Mouse (Mus musculus) forebrain, embryonic 13.5 days (tissue): ENCODE data around the gene Tubg1. TPM values are rescaled to one million over a fixed set of nuclear protein-coding genes. Genes with fewer than 3 reads are reported as not detected.

Experiments used
- ATAC-seq: fragments of 200-750 bp; cut with Nextera tagmentation; 2 replicates; pipeline ENCODE4 v1.8.0; 2017
- H3K27ac ChIP-seq: fragments of 300-500 bp; sonication (generic); 2 replicates; pipeline ENCODE4 v1.5.1; 2015; ENCODE audit warnings: inconsistent platforms, mild to moderate bottlenecking, moderate library complexity
- H3K27me3 ChIP-seq: fragments of 300-500 bp; sonication (generic); 2 replicates; pipeline ENCODE4 v1.6.1; 2015; ENCODE audit warnings: mild to moderate bottlenecking, inconsistent platforms
- H3K36me3 ChIP-seq: fragments of 300-500 bp; sonication (generic); 2 replicates; pipeline ENCODE4 v1.6.1; 2015; ENCODE audit warnings: mild to moderate bottlenecking, inconsistent platforms; ENCODE audit not compliant: poor library complexity, severe bottlenecking
- H3K4me1 ChIP-seq: fragments of 300-500 bp; sonication (generic); 2 replicates; pipeline ENCODE4 v1.6.1; 2015; ENCODE audit warnings: inconsistent platforms
- H3K4me2 ChIP-seq: fragments of 300-500 bp; sonication (generic); 2 replicates; pipeline ENCODE4 v1.6.1; 2015; ENCODE audit warnings: inconsistent platforms, mild to moderate bottlenecking, moderate library complexity
- H3K4me3 ChIP-seq: fragments of 300-500 bp; sonication (generic); 2 replicates; pipeline ENCODE4 v1.5.1; 2015; ENCODE audit warnings: mild to moderate bottlenecking, inconsistent platforms
- H3K9ac ChIP-seq: fragments of 300-500 bp; sonication (generic); 2 replicates; pipeline ENCODE4 v1.6.1; 2015; ENCODE audit warnings: mild to moderate bottlenecking, inconsistent platforms
- H3K9me3 ChIP-seq: fragments of 300-500 bp; sonication (generic); replicated peaks from 2 replicates; pipeline ENCODE4 v1.6.1; 2016; ENCODE audit warnings: inconsistent platforms
- WGBS: fragments of 180-500 bp; shearing (Covaris S2); methylation state at CpG from one replicate; pipeline ENCODE4 v1.1.7; 2015; 5-methylcytosine and 5-hydroxymethylcytosine counted together
- polyA plus RNA-seq: library from polyadenylated mRNA; unstranded; fragments of >200 nt; fragmentation: Nextera tagmentation; extraction: Ambion mirVana; gene quantifications from 2 replicates; pipeline ENCODE4 v1.2.1, GENCODE M21; 2015

The Tubg1 gene
- polyA plus RNA-seq = 108 and 112 TPM in 2 replicates

DNA sequence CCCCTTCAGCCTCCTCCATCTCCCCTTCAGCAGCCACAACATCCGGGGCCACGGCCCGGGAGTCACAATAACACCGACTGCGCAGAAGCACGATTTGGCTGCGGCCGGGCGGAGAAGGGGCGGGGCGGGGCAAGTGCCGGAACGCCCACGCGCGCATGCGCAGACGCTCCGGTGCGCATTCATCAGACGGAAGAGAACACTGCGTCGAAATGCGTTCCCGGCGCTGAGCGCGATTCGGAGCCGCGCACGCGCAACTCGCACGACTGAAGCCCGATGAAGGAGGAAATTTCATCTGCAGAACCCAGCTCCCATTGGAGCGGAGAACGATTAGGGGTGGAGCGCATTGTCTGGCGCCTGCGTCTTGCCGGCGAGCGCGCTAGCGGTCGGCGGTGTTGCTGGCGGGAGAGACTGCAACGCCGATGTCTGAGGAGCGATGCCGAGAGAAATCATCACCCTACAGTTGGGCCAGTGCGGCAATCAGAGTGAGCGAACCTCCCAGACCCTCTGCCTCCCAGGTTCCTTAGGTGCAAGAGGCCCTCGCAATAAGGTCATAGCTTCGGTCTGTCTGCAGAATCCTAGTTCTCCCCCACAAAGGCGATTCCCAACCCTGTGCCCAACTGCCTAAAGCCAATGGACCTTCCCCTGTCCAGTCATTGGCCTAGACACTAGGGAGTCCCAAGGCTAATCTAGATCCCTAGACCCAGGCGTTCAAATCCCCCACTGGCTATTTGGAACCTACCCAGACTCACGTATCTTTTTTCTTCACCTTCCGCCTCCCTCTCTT is at the start of gene Tubg1, which contains the start of gene Retreg3:
Gene Tubg1, plus strand, starts transcription at position 178 of the 784 bp plus-strand sequence.
Gene Retreg3, minus strand, starts transcription at position 133 of the 784 bp plus-strand sequence.
- Histone ChIP-seq H3K4me2 (peak within 1 kb of the TSS; percentile 98), H3K9ac (peak within 1 kb of the TSS; percentile 95), H3K27me3 (no peaks in the 10 kb centered on the region), H3K36me3 (peaks cover 25% of the 10 kb centered on the region), H3K4me3 (peak within 1 kb of the TSS; percentile 87), H3K4me1 (peaks cover 54% of the 10 kb centered on the region), H3K27ac (peak within 1 kb of the TSS; percentile 90), H3K9me3 (no peaks in the 10 kb centered on the region)
- WGBS = under 1% methylated on average over 61 of the region's 61 CpGs
- peak; percentile 97 for ATAC-seq

DNA sequence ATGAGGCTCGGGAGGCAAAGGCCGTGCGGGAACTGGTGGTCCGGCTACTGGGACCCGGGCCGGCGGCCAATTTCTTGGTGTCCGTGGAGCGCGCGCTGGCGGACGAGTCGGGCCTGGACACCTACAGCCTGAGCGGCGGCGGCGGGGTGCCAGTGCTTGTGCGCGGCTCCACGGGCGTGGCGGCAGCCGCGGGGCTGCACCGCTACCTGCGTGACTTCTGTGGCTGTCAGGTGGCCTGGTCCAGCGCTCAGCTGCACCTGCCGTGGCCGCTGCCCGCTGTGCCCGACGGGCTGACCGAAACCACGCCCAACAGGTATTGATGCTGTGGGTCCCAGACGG is 49.6 kb upstream of the Tubg1 start:
- H3K9ac ChIP-seq = peak overlapping the region; percentile 85
- H3K9me3 ChIP-seq = no peaks in the 10 kb centered on the region
- peak overlapping the region; percentile 15; the same call in 1 of the 2 replicates for H3K27ac ChIP-seq
- under 1% methylated on average over 24 of the region's 36 CpGs for WGBS
- peak overlapping the region; percentile 93 for H3K4me2 ChIP-seq
- ATAC-seq = peak; percentile 63
- H3K4me3 ChIP-seq = peak overlapping the region; percentile 70
- H3K27me3 ChIP-seq = no peaks in the 10 kb centered on the region
- no peaks in the 10 kb centered on the region for H3K36me3 ChIP-seq
- H3K4me1 ChIP-seq = peaks cover 24% of the 10 kb centered on the region

DNA sequence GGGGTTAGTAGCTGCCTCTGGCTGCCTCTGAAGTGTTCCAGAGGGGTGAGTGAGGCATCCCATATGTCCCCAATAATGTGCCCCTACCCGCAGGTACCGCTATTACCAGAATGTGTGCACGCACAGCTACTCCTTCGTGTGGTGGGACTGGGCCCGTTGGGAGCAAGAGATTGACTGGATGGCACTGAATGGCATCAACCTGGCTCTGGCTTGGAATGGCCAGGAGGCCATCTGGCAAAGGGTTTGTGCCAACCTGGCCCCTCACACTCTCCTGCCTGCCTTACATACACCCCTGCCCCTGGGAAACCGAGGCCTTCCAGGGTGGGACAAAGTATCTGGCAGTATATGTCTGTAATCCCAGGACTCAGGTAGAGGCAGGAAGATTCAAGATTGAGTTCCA is 48.8 kb upstream of the Tubg1 start:
- 78% methylated on average over 6 of the region's 6 CpGs for WGBS
- Histone ChIP-seq H3K27me3 (no peaks in the 10 kb centered on the region), H3K9ac (peak overlapping the region; percentile 85; the same call in 1 of the 2 replicates), H3K4me3 (peak overlapping the region; percentile 70), H3K9me3 (no peaks in the 10 kb centered on the region), H3K36me3 (no peaks in the 10 kb centered on the region), H3K4me1 (peaks cover 24% of the 10 kb centered on the region), H3K27ac (no peak overlapping the region), H3K4me2 (peak overlapping the region; percentile 93)
- ATAC-seq = no peak

DNA sequence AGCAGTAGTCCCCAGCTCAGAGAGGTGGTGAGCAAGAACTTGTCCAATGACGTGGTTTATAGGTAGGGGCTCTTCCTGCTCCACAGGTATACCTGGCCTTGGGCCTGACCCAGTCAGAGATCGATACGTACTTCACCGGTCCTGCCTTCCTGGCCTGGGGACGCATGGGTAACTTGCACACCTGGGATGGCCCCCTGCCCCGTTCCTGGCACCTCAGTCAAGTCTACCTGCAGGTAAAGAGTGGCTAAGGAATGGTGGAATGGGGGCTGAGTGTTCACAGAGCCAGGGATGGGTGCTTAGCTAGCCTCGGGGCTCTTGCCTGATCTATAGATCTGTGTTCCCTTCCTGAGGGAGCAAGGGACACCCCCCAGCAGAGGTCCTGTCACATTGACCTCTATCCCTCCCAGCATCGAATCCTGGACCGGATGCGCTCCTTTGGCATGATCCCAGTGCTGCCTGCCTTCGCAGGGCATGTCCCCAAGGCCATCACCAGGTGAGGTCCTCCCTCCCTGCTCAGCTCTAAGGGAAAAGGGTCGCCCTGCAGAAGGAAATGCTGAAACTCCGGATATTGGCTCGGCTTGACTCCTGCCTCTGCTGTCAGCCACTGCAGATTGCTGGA is 47.8 kb upstream of the Tubg1 start:
- Histone ChIP-seq H3K4me2 (no peak overlapping the region), H3K9ac (no peak overlapping the region), H3K9me3 (no peaks in the 10 kb centered on the region), H3K27ac (no peak overlapping the region), H3K4me1 (peaks cover 20% of the 10 kb centered on the region), H3K36me3 (no peaks in the 10 kb centered on the region), H3K27me3 (peaks cover 7% of the 10 kb centered on the region; the same call in 1 of the 2 replicates), H3K4me3 (no peak overlapping the region)
- 76% methylated on average over 14 of the region's 14 CpGs for WGBS
- no peak for ATAC-seq

DNA sequence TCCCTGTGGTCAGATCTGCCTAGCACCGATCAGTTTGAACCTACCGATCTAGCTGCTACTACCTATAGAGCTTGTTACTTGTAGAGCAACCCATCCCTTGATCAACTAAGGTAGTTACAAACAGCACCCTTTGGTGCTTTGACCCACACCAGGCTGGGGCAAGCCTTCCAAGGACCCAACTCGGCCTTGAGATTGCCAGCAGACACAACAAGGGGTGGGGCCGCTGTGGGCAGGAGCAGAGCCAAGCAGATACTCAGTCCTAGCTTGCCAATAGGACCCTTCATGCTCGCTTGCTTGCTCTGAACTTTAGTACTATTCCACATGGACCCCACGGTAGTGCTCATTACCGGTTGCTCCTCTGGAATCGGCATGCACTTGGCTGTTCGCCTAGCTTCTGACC is 41.6 kb upstream of the Tubg1 start, which contains the start of gene Hsd17b1:
Gene Hsd17b1, plus strand, starts transcription at position 291 of the 400 bp plus-strand sequence.
- no peak for ATAC-seq
- Histone ChIP-seq H3K4me1 (peaks cover 10% of the 10 kb centered on the region), H3K36me3 (no peaks in the 10 kb centered on the region), H3K27me3 (peaks cover 53% of the 10 kb centered on the region), H3K4me3 (no peak within 1 kb of the TSS), H3K4me2 (no peak within 1 kb of the TSS), H3K9me3 (no peaks in the 10 kb centered on the region), H3K27ac (no peak within 1 kb of the TSS), H3K9ac (no peak within 1 kb of the TSS)
- 71% methylated on average over 9 of the region's 9 CpGs for WGBS

DNA sequence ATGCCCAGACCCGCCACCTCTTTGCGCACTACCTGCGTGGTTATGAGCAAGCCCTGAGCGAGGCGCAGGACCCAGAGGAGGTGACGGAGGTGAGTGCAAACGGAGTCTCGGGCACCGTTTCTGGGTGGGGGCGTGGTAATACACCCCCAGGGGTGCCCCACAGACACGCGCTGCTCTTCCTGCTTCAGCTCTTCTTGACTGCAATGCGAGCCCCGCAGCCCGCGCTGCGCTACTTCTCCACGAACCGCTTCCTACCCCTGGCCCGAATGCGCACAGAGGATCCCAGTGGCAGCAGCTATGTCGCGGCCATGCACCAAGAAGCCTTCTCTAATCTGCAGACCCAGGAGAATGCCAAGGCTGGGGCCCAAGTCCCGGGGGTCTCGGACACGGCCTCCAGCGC is 40.0 kb upstream of the Tubg1 start:
- 2% methylated on average over 27 of the region's 27 CpGs for WGBS
- no peak overlapping the region for H3K4me3 ChIP-seq

DNA sequence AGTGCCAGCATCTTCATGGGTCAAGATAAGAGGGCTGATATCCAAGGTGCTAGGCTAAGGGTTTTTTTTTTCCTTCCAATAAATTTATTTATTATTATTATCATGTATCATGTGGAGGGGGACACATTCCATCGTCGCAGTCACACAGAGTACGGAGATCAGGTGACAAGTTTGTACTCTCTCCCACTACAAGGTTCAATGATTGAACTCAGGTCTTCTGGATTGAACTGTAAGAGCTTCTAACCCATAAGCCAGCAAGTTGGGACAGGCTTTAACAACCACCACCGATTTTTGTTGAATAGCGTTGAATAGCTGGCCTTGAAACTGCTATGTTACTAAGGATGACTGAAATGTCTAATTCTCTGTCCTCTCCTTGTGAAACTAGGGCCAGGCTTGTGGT is 39.3 kb upstream of the Tubg1 start:
- no peak overlapping the region for H3K4me3 ChIP-seq

More for the DNA sequence above, 40.0 kb upstream of the Tubg1 start:
- peaks cover 22% of the 10 kb centered on the region for H3K4me1 ChIP-seq
- 0 out of 2 replicates have a peak overlapping the region, but pooled peaks have one; percentile 12 for H3K9ac ChIP-seq
- peak overlapping the region; percentile 14; the same call in 1 of the 2 replicates for H3K4me2 ChIP-seq
- peaks cover 3% of the 10 kb centered on the region; the same call in 1 of the 2 replicates for H3K36me3 ChIP-seq
- H3K9me3 ChIP-seq = no peaks in the 10 kb centered on the region
- ATAC-seq = no peak
- no peak overlapping the region for H3K27ac ChIP-seq
- H3K27me3 ChIP-seq = peaks cover 53% of the 10 kb centered on the region

DNA sequence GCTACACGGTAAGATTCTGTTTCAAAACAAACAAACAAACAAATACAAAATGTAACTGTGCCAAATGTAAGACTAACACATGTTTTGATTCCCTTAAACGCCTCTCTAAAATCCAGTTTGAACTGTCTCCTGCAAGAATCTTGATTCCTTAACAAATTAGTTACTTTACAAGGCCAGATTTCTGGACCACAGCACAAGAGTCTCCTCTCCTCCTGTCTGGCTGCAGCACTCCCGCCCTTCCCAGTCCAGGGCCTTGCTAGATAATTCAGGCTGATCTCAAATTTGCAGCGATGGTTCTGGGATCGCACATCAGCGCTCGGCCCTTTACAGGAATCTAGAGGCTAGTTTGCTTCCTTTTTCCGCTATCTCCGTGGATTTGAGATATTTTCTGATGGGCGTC is 38.1 kb upstream of the Tubg1 start:
- Histone ChIP-seq H3K27ac (peak overlapping the region; percentile 86; the same call in 1 of the 2 replicates), H3K9ac (peak overlapping the region; percentile 84), H3K36me3 (peaks cover 14% of the 10 kb centered on the region; the same call in 1 of the 2 replicates), H3K4me1 (peaks cover 34% of the 10 kb centered on the region), H3K9me3 (no peaks in the 10 kb centered on the region), H3K4me2 (peak overlapping the region; percentile 99), H3K27me3 (peaks cover 48% of the 10 kb centered on the region), H3K4me3 (peak overlapping the region; percentile 69)
- 5% methylated on average over 10 of the region's 10 CpGs for WGBS
- no peak for ATAC-seq

More for the DNA sequence above, 39.3 kb upstream of the Tubg1 start:
- ATAC-seq = no peak
- 60% methylated on average over 5 of the region's 5 CpGs for WGBS
- Histone ChIP-seq H3K4me2 (no peak overlapping the region), H3K9ac (no peak overlapping the region), H3K27me3 (peaks cover 53% of the 10 kb centered on the region), H3K27ac (no peak overlapping the region), H3K4me1 (peaks cover 22% of the 10 kb centered on the region), H3K9me3 (no peaks in the 10 kb centered on the region), H3K36me3 (peaks cover 9% of the 10 kb centered on the region; the same call in 1 of the 2 replicates)

DNA sequence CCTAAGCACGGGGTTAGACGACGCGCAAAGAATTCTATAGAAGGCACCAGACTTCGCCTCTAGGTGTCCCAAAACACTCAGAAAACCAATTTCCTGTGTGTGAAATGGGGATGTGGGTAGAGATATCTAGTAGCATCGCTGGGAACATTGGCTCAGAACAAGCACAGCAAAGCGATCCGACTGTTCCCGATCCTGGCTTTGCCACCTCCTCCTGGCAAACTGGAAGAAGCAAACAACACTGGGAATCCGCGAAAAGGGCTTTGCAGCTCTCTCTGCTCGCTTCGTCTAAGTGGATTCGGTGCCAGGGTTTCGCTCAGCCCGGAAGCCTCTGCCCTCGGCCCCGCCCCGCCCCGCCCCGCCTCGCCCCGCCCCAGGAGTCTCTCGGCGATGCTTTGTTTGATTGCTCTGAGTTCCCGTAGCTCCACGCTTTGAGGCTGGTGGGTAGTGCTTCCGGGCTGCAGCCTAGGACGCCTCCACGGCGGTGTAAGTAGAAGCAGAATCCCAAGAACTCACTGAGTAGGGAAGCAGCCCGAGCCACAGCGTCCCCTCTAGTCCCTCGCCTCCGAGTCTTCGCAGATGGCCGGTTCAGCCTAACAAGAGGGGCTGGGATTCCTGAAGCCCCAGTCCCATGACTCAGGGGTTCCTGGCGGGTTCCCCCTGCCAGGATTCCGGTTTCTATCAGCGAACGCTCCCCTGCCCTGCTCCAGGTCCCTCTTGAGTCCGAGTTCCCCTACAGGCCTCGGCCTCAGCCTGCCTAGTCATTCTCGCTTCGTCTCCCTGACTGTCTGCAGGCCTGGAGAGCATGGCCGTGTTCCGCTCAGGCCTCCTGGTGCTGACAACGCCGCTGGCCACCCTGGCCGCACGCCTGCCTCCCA is 37.3 kb upstream of the Tubg1 start, which contains the start of gene Coasy:
Gene Coasy, plus strand, starts transcription at position 358 of the 875 bp plus-strand sequence.
- H3K27me3 ChIP-seq = peaks cover 40% of the 10 kb centered on the region
- H3K36me3 ChIP-seq = peaks cover 14% of the 10 kb centered on the region; the same call in 1 of the 2 replicates
- peak within 1 kb of the TSS; percentile 69 for H3K4me3 ChIP-seq
- ATAC-seq = peak; percentile 90
- peak within 1 kb of the TSS; percentile 86 for H3K27ac ChIP-seq
- under 1% methylated on average over 51 of the region's 51 CpGs for WGBS
- H3K9me3 ChIP-seq = no peaks in the 10 kb centered on the region
- peak within 1 kb of the TSS; percentile 84 for H3K9ac ChIP-seq
- H3K4me1 ChIP-seq = peaks cover 37% of the 10 kb centered on the region
- peak within 1 kb of the TSS; percentile 99 for H3K4me2 ChIP-seq

DNA sequence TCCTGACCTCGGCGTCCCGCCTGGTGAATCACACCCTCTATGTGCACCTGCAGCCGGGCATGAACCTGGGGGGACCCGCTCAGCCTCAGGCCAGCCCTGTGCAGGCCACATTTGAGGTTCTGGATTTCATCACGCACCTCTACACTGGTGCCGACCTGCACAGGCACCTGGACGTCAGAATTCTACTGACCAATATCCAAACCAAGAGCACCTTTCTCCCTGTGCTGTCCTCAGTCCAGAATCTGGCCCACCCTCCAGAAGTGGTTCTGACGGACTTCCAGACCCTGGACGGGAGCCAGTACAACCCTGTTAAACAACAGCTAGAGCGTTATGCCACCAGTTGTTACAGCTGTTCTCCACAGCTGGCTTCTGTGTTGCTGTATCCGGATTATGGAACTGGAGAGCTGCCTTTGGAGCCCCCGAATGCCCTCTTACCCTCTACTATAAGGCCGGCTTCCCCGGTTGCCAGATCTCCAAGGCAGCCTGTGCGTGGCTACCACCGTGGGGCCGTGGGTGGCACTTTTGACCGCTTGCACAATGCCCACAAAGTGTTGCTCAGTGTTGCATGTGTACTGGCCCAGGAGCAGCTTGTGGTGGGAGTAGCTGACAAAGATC is 36.5 kb upstream of the Tubg1 start:
- peak overlapping the region; percentile 99 for H3K4me2 ChIP-seq
- H3K36me3 ChIP-seq = peaks cover 14% of the 10 kb centered on the region; the same call in 1 of the 2 replicates
- peaks cover 33% of the 10 kb centered on the region for H3K27me3 ChIP-seq
- no peaks in the 10 kb centered on the region for H3K9me3 ChIP-seq
- peak overlapping the region; percentile 84 for H3K9ac ChIP-seq
- H3K4me3 ChIP-seq = peak overlapping the region; percentile 69
- ATAC-seq = peak; percentile 14; the same call in 1 of the 2 replicates
- peaks cover 45% of the 10 kb centered on the region for H3K4me1 ChIP-seq
- 35% methylated on average over 19 of the region's 19 CpGs for WGBS
- peak overlapping the region; percentile 86 for H3K27ac ChIP-seq

DNA sequence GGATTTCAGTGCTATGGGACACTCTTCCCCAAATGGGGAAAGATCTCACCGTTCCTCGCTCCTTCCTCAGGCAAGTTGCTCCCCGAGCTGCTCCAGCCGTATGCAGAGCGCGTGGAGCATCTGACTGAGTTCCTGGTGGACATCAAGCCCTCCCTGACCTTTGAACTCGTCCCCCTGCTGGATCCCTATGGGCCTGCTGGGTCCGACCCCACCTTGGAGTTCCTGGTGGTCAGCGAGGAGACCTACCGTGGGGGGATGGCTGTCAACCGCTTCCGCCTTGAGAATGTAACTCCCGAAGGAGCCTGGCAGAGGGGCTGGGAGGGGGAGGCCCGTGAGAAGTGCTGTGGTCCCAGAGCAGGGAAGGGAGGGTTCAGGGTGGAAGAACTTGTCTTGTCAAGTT is 35.5 kb upstream of the Tubg1 start:
- Histone ChIP-seq H3K9me3 (no peaks in the 10 kb centered on the region), H3K36me3 (peaks cover 24% of the 10 kb centered on the region), H3K4me1 (peaks cover 49% of the 10 kb centered on the region), H3K27ac (no peak overlapping the region), H3K27me3 (peaks cover 22% of the 10 kb centered on the region), H3K4me2 (0 out of 2 replicates have a peak overlapping the region, but pooled peaks have one; percentile 99), H3K4me3 (peak overlapping the region; percentile 10; the same call in 1 of the 2 replicates), H3K9ac (no peak overlapping the region)
- WGBS = 89% methylated on average over 14 of the region's 14 CpGs
- no peak for ATAC-seq
